In genomic region chr1:183699284-183699683, GRCm38 (mm10) we compare ENCODE assay signal across 9 mouse cellular contexts.
DNase-seq lines count a peak whose midpoint lies in the region; ATAC-seq and TF ChIP-seq lines count a peak whose summit lies in the region.
"Had no signal": no experiment of that assay in that cellular context is flagged by ENCODE, and none has a peak within 500 bp of the region (broad histone marks: within the 10 kb centered on the region; RNA-seq: fewer than 3 reads in every experiment).

No protein-coding gene starts in this region.

- H3K27ac ChIP-seq in midbrain, postnatal 0 days (ENCODE audit: low read depth, low read length) = no peak overlapping the region
- H3K27ac ChIP-seq in midbrain, embryonic 13.5 days = no peak overlapping the region
- H3K27ac ChIP-seq in heart, embryonic 10.5 days = no peak overlapping the region
- no peak overlapping the region for H3K27ac ChIP-seq in heart, embryonic 12.5 days (ENCODE audit: poor library complexity, severe bottlenecking)
- H3K27ac ChIP-seq: liver, embryonic 15.5 days had no signal

- no peaks in the 10 kb centered on the region for H3K9me3 ChIP-seq in midbrain, postnatal 0 days (ENCODE audit: low read length)
- no peaks in the 10 kb centered on the region for H3K9me3 ChIP-seq in midbrain, embryonic 13.5 days
- H3K9me3 ChIP-seq in heart, embryonic 10.5 days = no peaks in the 10 kb centered on the region
- no peaks in the 10 kb centered on the region for H3K9me3 ChIP-seq in heart, embryonic 12.5 days (replicated peaks)
- H3K9me3 ChIP-seq: liver, embryonic 15.5 days had no signal

- H3K4me1 ChIP-seq in midbrain, postnatal 0 days (ENCODE audit: insufficient read depth, low read length) = no peaks in the 10 kb centered on the region
- H3K4me1 ChIP-seq in midbrain, embryonic 13.5 days (replicated peaks) = no peaks in the 10 kb centered on the region
- H3K4me1 ChIP-seq in heart, embryonic 10.5 days = no peaks in the 10 kb centered on the region
- no peaks in the 10 kb centered on the region for H3K4me1 ChIP-seq in heart, embryonic 12.5 days (replicated peaks)
- H3K4me1 ChIP-seq: liver, embryonic 15.5 days had no signal

- ATAC-seq in midbrain, postnatal 0 days (ENCODE audit: low FRiP score) = no peak
- ATAC-seq in midbrain, embryonic 13.5 days = no peak
- ATAC-seq in heart, embryonic 12.5 days (ENCODE audit: insufficient number of reproducible peaks, low FRiP score) = no peak

- WGBS in midbrain, postnatal 0 days = 79% methylated on average over 11 of the region's 11 CpGs
- WGBS in midbrain, embryonic 13.5 days = 86% methylated on average over 11 of the region's 11 CpGs
- 81% methylated on average over 11 of the region's 11 CpGs for WGBS in heart, embryonic 10.5 days
- 78% methylated on average over 11 of the region's 11 CpGs for WGBS in heart, embryonic 12.5 days

- H3K4me2 ChIP-seq in midbrain, postnatal 0 days (ENCODE audit: low read depth, low read length, poor library complexity, severe bottlenecking) = no peak overlapping the region
- H3K4me2 ChIP-seq in midbrain, embryonic 13.5 days (replicated peaks) = no peak overlapping the region
- H3K4me2 ChIP-seq in heart, embryonic 12.5 days = no peak overlapping the region
- H3K4me2 ChIP-seq: liver, embryonic 15.5 days had no signal

- no peaks in the 10 kb centered on the region for H3K27me3 ChIP-seq in midbrain, postnatal 0 days (ENCODE audit: insufficient read depth, low read length)
- H3K27me3 ChIP-seq in midbrain, embryonic 13.5 days = no peaks in the 10 kb centered on the region
- H3K27me3 ChIP-seq in heart, embryonic 10.5 days (ENCODE audit: insufficient read depth, poor library complexity, severe bottlenecking) = peaks cover 11% of the 10 kb centered on the region; the same call in 1 of the 2 replicates
- H3K27me3 ChIP-seq in heart, embryonic 12.5 days (replicated peaks) = 0 out of 2 replicates have a peak, but pooled peaks cover 7% of the 10 kb centered on the region
- H3K27me3 ChIP-seq: liver, embryonic 15.5 days had no signal

- no peak overlapping the region for H3K4me3 ChIP-seq in midbrain, postnatal 0 days (ENCODE audit: low read depth, low read length)
- H3K4me3 ChIP-seq in midbrain, embryonic 13.5 days (replicated peaks) = no peak overlapping the region
- no peak overlapping the region for H3K4me3 ChIP-seq in heart, embryonic 10.5 days
- H3K4me3 ChIP-seq in heart, embryonic 12.5 days = no peak overlapping the region
- H3K4me3 ChIP-seq: liver, embryonic 15.5 days had no signal

- DNase-seq in embryo, embryonic 11 days = peak; percentile 7
- no peak for DNase-seq in embryo, embryonic 10 days (ENCODE audit: low spot score)
- DNase-seq in midbrain, postnatal 0 days (ENCODE audit: low spot score) = no peak
- DNase-seq in cerebellum, postnatal 25 days = peak; percentile 29 to 51
- DNase-seq in retina, postnatal 1 day = peak; percentile 16
- no peak for DNase-seq in heart, embryonic 10.5 days (ENCODE audit: low spot score)

- TF ChIP-seq CTCF in midbrain, postnatal 0 days (IDR thresholded peaks at IDR 0.05) = peak; percentile 22

- H3K36me3 ChIP-seq in midbrain, postnatal 0 days (ENCODE audit: insufficient read depth, low read length) = no peaks in the 10 kb centered on the region
- H3K36me3 ChIP-seq in midbrain, embryonic 13.5 days = no peaks in the 10 kb centered on the region
- H3K36me3 ChIP-seq in heart, embryonic 10.5 days = no peaks in the 10 kb centered on the region
- H3K36me3 ChIP-seq in heart, embryonic 12.5 days = no peaks in the 10 kb centered on the region
- H3K36me3 ChIP-seq: liver, embryonic 15.5 days had no signal

- H3K9ac ChIP-seq in midbrain, postnatal 0 days (replicated peaks; ENCODE audit: low read length, poor library complexity, severe bottlenecking) = no peak overlapping the region
- H3K9ac ChIP-seq in midbrain, embryonic 13.5 days (replicated peaks) = no peak overlapping the region
- H3K9ac ChIP-seq in heart, embryonic 12.5 days = no peak overlapping the region
- H3K9ac ChIP-seq: liver, embryonic 15.5 days had no signal

Comparison
In these comparisons a context has a peak if more than half of its experiments do, and no peak if none do; other contexts are left out.
1. DNase-seq: peak in embryo, embryonic 11 days (single experiment), cerebellum, postnatal 25 days (2 of 2) and retina, postnatal 1 day (single experiment); none in embryo, embryonic 10 days (single experiment), midbrain, postnatal 0 days (single experiment) and heart, embryonic 10.5 days (single experiment).